Mouse (Mus musculus): ENCODE measurements around the gene Rbm6. TPM values are rescaled to one million over a fixed set of nuclear protein-coding genes. Genes with fewer than 3 reads are reported as not detected.

Rbm6 gene
- 10 to 100 TPM; 73.4 to 79.0 TPM for total RNA-seq (2021)

DNA sequence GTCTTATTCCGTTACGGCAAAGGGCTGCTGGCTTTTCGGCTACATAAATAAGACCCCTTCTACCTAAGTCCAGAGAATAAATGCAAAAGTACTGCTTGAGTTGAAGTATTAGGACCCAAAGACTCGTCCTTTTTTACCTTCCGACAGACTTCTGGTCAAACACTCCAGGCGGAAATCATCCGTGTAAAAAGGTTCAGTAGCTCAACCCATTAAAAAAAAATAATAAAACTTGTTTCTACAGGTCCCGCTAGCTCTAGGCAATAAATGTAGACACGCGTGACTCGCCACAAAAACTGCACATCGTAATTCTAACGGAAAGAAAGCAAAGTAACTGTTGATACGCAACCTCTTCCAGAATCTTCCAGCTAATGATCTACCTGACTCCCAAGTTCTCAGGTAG is at the start of gene Rbm6:
Gene Rbm6 (minus strand): TSS at position 101 of the 400 bp plus-strand sequence.
- intact Hi-C loops (cut with DNase I) = no loop called here
- DNase-seq = no peak

DNA sequence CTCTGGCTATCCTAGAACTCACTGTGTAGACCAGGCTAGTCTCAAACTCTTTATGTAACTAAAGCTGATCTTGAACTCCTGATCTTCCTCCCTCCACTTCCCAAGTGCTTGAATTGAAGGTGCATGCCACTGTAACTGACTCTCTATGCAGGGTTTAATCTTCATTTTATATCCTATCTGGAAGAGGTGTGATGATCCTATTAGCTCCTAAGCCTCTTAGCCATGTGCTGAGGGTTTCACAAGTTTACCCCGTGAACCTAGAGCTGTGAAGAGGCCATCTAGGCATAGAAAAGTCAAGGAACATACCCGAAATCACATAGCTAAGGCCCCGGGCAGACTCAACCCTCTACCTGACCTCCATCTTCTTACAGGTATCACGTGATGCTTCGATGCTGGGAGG is 46.4 kb upstream of the Rbm6 start:
- intact Hi-C loops (cut with DNase I) = no loop called here
- no peak for DNase-seq

DNA sequence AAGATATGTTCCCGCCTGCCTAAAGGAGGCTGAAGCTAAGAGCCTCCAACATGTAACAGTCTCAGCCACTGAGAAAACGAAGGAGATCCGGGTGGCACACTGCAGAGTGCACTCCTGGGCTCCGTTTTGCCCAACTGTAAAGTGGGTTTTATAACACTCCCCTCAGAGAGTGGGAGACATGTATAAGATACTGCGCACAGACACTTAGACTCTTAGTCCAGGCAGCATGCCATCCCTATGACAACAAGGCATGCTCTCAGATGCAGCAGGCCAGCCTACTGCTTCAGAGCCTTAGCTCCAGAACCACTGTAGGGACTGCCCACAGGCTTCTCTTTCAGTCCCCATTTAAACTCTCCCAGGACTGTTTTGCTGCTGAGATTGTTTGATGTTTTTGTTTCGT is 45.8 kb upstream of the Rbm6 start:
- DNase-seq = no peak
- intact Hi-C loops (cut with DNase I) = no loop called here

DNA sequence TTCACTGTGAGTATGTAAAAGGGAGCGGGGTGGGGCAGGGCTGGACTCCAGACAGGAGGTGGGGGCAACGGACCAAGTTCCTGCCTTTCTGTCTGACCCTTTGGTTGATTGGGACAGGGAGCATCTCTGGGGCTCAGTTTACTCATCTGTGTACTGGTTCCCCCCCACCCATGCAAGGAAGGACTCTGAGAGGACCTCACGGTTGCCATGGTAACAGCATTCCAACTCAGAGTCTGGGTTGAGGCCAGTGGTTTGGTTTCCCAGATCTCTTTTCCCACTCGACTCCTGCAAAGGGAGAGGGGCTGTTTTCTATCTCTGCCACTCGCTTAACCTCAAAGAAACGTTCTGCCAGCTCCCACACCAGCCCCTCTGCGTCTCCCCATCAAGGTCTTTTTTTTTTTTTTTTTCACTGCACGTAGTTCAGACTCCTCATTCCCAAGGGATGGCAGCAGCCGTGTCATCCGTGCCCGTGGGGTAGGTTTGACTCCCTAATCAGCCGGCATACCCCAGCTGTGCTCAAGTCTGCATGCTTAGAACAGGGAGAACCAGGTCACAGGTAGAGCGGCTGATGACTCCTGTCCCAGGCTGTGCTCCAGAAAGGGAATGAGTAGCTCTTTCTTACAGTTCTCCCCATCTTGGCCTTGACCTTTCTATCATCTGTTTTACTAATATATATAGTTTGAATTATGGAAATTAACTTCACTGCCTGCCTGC is 45.0 kb upstream of the Rbm6 start:
- intact Hi-C loops (cut with DNase I) = no loop called here
- DNase-seq = no peak

DNA sequence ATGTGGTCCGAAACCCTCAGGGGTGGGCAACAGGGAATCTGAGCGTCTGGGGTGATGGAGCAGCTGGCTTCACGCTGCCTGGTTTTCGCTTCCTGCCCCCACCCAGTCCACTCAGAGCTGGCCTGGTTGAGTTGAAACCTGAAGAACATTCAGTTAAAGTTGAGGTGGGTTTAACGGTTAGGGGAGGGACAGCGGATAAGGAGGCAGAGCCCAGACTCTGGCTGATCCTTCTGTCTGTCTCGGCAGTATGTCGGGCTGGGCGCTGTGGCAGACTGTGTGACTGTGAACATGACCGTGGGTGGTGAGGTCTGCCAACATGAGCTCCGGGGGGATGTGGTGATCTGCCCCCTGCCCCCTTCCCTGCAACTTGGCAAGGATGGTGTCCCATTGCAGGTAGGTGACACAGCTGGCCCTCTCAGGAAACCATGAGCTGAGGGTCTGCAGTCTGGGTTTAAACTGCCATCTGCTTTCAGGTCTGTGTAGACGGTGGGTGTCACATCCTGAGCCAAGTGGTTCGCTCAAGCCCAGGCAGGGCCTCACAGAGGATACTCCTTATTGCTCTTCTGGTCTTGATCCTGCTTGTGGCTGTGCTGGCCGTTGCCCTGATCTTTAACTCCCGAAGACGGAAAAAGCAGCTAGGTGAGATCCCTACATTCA is 41.9 kb upstream of the Rbm6 start:
- intact Hi-C loops (cut with DNase I) = no loop called here
- DNase-seq = no peak

DNA sequence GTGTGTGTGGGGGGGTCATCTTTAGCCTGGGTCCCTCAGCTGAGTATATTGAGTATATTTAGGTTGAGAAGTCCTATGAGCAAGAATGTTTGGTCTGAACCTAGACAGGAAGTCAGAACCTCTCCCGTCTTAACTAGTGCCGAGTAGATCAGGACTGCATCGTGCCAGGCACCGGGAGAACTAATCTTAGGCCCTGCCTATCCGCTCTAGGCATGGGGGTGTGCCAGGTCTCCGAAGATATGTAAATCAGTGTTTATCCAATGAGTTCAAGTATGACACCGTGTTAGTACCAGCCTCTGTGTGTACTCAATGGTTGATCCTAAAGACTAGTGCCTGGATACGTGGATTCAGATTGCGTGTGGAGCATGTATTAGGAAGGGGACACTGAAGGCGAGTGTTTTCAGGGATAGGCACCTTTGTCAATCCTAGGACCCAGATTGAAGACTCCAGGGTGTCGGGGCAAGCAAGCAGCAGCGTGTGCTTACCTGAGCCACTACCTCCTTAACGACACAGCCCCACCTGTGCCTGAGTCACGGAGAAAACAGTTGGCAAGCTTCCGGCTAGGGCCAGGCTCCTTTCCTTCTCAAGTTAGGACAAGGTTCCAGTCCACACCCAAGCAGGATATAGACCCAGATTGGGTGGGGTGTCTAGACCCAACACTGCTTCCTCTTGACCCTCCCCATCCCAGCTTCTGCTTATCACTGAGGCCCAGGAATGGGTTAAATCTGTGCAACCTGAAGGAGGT is 37.2 kb upstream of the Rbm6 start:
- DNase-seq = no peak
- intact Hi-C loops (cut with DNase I) = no loop called here

DNA sequence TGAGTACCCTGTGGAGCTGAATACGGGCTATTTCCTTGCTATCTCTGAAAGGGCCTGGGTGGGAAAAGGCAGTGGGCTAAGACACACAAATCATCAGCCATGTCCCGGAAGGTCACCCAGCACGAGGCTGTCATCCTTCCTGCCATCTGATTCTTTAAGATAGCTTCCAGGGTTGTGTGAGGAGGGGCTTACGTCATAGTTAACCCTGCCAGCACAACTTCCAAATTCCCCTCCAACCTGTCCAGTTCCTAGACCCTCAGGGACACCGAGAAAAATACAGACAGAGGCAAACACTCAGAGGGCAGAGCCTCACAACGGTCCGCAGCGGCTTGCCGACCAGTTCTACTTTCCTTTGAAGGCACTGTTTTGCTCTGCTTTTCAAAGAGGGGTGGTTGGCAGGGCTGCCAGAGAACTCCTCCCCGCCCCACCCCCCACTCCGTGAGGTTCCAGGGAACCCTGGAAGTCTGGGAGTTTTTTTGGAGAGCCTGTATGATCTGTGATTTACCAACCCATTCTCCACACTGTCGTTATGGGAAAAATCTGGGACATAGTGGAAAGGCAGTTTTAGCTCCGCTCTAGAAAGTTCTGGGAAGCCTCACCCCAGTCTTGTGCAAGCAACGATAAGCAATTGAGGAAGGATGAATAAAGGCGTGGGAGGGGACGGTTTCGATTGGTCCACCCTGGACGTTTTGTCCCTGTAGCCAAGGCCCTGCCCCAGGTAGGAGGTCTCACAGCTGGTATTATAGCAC is 35.5 kb upstream of the Rbm6 start:
- no peak for DNase-seq
- intact Hi-C loops (cut with DNase I) = no loop called here

DNA sequence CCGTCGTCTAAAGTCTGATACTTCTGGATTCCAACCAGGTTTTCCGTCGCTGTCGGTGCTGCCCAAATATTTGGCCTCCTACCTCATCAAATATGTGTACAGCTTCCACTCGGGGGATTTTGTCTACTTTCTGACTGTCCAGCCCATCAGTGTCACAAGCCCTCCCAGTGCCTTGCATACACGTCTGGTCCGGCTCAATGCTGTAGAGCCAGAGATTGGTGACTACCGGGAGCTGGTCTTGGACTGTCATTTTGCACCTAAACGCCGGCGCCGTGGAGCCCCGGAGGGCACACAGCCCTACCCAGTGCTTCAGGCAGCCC is 34.7 kb upstream of the Rbm6 start:
- DNase-seq = no peak
- intact Hi-C loops (cut with DNase I) = no loop called here

DNA sequence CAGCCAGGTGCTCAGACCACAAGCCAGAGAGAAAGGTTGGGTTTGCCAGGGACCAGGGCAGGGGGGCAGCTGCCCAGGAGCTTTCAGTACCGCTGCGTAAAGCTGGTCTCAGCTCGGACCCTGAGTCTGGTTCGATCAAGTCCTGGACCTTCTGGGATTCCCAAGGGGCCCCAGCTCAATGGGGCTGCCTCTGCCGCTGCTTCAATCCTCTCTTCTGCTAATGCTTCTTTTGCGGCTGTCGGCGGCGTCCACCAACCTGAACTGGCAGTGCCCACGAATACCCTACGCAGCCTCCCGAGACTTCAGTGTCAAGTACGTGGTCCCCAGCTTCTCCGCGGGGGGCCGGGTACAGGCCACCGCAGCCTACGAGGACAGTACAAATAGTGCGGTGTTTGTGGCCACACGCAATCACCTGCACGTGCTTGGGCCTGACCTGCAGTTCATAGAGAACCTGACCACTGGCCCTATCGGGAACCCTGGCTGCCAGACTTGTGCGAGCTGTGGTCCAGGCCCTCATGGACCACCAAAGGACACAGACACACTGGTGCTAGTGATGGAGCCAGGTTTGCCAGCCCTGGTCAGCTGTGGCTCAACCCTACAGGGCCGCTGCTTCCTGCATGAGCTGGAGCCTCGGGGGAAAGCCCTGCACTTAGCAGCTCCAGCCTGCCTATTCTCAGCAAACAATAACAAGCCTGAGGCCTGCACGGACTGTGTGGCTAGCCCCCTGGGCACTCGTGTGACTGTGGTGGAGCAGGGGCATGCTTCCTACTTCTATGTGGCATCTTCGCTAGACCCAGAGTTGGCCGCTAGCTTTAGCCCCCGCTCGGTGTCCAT is 34.1 kb upstream of the Rbm6 start:
- DNase-seq = no peak
- intact Hi-C loops (cut with DNase I) = no loop called here

DNA sequence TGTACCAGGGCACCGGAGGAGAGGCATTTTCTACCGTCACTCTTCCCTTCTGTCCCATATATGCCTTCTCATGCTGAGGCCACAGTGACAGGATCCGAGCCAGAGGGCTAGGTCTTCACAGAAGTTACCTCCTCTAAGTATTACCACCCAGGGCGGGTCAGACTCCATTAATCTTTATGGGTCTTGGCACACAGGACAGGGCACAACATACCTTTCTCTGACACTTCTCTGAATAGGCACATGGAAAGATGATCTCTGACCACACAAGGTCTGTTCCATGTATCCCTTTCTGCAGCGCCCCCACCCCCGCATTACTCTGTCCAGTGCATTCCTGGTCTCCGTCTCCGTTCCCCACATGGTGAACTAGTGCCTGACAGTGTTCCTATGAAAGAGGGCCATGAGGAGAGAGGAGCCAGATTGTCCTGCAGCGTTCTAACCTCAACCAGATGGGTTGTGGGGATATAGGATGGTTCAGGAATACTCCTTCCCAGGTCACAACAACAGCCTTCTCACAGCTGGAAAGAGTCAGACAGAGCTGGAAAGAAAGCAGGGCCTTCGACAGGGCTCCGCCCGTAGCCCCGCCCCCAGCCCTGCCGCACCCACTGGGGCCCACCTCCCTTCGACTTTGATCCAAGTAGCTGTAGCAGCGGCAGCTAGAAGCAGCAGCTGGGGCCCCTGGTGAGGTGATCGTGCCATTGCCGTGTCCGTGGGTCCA is 33.4 kb upstream of the Rbm6 start, which contains the start of gene Mst1r:
Gene Mst1r (plus strand): TSS at position 622 of the 715 bp plus-strand sequence.
- no peak for DNase-seq
- intact Hi-C loops (cut with DNase I) = no loop called here

DNA sequence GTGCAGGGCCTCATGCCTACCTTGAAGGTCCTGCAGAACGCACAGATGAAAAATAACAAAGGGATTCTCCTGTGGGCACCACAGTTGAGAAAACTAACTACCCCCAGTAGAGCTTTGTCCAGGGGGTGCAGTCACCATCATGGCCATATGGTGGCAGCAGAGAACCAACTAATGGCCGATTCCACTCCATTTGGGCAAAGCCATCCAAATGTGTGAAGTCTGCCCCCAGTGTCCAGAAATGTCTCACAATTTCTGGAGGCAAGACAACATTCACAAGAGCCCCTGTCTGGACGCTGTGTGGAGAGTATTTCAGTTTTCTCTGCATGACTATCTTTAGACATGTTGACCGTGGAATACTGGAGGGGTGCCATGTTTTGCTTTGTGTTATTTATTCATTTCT is 31.7 kb upstream of the Rbm6 start:
- peak; percentile 90 for DNase-seq
- intact Hi-C loops (cut with DNase I) = loop anchor here (5.0 kb wide), 4 partner anchors 58 to 163 kb away; partner anchors contain the start of genes Gmppb and Inka1

DNA sequence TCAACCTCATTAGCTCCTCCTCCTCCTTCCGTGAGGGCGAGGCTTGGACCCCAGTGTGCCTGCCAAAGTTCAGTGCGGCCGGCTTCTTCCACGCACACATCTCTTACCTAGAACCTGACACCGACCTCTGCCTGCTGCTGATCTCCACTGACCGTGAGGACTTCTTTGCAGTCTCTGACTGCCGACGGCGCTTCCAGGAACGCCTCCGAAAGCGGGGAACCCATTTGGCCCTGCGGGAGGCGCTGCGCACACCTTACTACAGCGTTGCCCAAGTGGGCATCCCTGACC is 28.5 kb upstream of the Rbm6 start:
- no peak for DNase-seq
- intact Hi-C loops (cut with DNase I) = loop anchor here (5.0 kb wide), 4 partner anchors 61 to 166 kb away; partner anchors contain the start of genes Gmppb and Inka1

DNA sequence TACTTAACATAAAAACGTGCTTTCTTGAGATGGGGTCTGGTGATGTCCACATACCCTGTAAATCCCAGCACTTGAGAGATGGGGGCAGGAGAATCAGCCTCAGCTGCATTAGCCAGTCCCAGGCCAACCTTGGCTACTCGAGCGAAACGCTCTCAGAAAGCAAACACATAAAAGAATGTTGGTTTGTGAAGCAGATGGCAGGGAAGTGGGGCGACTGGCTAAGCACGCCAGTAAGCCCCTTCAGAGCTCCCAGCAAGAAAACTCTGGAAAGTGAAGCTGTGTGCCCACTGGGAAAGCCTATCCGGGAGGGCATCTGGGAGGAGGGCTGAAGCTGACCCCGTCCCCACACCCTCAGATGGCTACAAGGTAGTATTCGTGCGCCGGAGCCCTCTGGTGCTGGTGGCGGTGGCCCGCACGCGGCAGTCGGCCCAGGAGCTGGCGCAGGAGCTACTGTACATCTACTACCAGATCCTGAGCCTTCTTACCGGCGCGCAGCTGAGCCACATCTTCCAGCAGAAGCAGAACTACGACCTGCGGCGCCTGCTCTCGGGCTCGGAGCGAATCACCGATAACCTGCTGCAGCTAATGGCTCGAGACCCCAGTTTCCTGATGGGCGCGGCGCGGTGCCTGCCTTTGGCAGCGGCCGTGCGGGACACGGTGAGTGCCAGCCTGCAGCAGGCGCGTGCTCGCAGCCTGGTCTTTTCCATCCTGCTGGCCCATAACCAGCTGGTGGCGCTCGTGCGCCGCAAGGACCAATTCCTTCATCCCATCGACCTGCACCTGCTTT is 28.0 kb upstream of the Rbm6 start:
- DNase-seq = peak; percentile 89
- intact Hi-C loops (cut with DNase I) = loop anchor here (5.0 kb wide), 4 partner anchors 61 to 166 kb away; partner anchors contain the start of genes Gmppb and Inka1

DNA sequence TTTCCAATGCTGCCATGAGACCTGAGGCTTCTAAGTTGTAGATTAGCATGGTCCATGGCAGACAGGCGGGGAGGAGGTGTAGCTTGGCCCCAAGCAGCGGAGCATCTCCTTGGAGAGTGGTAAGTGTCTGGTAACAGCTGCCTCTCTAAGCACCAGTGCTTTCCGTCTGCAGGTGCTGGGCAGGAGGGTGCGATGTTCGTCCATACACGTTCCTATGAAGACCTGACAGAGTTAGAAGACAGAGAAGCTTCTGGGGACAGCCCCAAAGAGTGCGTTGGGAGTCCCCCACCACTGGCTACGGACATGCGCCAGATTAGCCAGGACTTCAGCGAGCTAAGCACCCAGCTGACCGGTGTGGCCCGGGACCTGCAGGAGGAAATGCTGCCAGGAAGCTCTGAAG is 26.8 kb upstream of the Rbm6 start:
- no peak for DNase-seq
- intact Hi-C loops (cut with DNase I) = loop anchor here (5.0 kb wide), 4 partner anchors 62 to 167 kb away; partner anchors contain the start of genes Gmppb and Inka1

DNA sequence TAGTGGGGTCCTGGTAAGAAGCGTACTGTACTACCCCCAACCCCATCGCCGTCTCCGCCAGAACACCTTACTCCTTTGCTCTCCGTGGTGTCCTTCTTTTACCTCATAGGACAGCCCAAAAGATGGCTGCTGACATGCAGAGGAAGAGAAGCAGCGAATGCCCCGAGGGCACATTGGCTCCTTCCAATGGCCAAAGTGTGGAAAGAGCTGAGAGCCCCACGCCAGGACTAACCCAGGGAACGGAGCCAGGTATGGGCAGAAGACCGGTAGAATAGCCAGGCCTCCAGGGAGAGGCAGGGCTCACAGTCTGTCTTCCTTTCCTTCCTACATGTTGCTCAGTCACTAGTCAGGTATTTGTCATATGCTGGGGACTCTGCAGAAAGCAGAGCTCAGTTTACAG is 25.5 kb upstream of the Rbm6 start:
- intact Hi-C loops (cut with DNase I) = no loop called here
- no peak for DNase-seq

DNA sequence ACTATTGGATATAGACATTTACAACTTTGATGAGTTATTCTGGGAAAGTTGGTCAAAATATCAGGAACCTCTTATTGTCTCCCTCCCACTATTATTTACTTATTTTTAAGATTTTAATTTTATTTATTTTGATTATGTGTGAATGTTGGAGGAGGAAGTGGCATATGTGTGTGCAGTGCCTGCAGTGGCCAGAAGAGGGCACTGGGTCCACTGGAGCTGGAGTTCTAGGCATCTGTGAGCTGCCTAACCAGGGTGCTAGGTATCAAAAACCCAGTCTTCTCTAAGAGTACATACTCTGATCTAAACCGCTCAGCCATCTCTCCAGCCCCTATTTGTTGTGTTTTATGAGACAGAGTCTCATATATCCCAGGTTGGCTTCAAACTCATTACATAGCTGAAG is 18.0 kb upstream of the Rbm6 start:
- intact Hi-C loops (cut with DNase I) = no loop called here
- DNase-seq = no peak

DNA sequence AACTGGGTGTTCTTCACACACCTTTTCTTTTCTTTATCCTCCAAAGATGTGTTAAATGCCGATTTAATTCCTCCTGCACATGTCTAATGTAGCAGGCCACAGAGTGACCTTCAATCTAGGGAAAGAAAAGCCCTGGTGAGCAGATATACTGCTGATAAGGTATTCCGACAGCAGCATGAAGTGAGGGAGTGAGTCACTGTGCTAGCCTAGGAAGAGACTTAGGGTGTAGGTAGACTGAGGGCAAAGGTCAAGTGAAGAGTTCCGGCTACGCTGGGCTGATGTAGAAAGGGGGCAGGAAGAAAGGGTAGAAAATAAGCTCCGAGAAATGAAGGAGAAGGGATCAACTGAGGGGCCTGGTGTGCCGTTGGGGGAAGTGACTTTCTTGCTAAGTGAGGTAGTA is 17.2 kb upstream of the Rbm6 start:
- no peak for DNase-seq
- intact Hi-C loops (cut with DNase I) = no loop called here

DNA sequence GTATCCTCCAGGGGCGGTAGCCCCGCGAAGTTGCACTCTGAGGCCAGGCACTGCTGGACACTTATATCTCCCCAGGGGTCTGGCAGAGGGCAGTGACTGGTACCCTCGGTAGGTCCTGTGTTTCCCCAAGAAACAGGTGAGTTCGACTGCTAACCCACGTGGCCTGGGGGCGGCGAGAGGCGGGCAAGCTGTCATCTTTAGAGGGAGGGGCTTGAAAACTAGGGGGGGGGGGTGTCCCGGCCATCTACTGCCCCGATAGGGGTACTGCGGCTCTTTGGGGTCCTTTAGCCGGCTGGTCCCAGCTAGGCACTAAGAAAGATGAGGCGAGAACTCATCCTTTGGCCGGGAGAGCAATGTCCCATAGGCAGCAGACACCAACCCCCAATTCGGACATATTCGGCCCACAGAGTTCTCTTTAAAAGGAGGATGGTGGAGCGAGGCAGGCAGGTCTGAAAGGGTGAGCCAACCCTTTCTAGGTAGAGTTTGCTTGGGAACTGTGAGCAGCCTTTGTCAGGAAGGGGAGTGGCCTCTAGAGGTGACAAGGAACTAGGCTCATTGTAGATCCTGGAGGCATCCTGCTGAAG is 15.3 kb upstream of the Rbm6 start:
- intact Hi-C loops (cut with DNase I) = no loop called here
- DNase-seq = peak; percentile 71

Measured in left cerebral cortex, postnatal 4 days (tissue).